Mouse (Mus musculus) mouse trophoblast stem cell (cell line): ENCODE data around the gene Srarp.

Source experiments
- in situ Hi-C, 2 experiments: fragments of 300-500 bp; cut with MseI, MboI; formaldehyde crosslinking; loops; 2 replicates in 1 of 2; 3 replicates in 1 of 2; pipeline ENCODE4 v1.15.1; 2025

The Srarp gene

DNA sequence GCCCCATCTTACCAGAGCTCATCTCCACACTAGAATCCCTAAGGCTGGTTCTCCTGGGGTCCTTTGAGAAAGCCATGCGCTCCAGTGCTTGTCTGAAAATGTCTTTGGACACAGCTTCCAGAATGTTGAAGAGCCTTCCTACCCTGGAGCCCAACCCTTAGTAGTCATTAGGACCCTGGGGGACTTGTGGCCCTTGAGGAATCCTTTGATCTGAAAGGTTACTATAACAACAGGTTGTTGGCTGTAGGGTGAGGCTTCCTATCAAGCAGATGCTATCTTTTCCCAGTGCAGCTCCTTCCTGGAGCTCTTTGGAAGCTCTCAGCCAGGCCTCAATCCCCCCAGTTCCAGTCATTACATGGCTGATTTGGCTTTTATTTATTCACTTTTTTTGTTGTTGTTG, at the start of gene Srarp:
Gene Srarp, minus strand, starts transcription at position 132 of the 400 bp plus-strand sequence.
- in situ Hi-C loops: no loop called here

DNA sequence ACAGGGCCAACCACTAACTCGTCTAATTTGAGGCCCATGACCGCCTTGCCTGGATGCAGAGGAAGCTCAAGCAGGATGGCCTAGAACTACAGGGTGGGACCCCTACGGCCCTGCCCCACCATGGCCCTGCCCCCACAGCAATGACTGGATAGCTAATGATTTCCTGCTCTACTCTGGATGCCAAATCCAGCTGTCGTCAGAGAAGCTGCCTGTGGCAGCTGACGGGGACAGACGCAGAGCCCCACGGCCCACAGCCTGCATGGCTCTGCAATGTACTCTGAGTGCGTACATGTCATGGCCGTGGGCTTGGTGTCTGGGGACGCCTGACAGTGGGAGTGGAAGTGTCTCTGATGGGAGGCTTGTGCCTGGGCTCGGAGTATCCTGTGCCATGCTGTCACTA, 48.2 kb upstream of the Srarp start:
- in situ Hi-C loops: no loop called here

DNA sequence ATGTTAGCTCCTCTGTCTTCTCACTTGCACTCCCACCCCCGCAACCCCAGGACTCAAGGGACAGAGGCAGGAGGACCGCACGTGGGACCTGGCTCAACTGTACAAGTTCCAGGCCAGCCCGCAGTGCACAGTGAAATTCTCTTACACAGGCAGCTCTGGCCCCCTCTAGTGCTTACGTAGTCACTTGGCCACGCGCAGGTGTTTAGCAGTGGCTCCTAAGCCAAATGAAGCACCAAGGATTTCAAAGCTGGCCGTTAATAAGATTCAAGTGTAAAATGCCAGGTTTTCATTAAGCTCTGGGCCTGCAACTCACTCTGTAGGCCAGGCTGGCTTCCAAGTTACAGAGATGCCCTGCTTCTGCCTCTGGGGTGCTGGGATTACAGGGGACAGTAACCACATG, 43.5 kb upstream of the Srarp start:
- in situ Hi-C loops: no loop called here

DNA sequence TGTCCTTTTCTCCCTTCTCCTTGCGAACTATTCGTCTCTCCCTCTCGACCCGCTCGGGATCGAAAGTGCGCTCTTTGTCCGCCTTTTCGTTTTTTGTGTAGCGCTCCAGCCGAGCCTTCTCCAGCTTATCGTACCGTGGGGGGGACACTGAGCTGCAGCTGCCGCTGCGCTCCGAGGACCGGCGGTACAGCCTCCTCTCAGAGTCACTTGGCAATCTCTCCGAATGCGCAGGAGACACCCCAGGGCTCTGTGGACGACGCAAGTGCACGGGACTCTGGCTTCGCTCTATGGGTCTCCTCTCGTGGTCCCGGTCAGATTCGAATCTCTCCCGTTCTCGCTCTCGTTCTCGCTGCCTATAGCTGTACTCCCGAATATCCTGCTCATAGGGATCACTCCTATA, 42.9 kb upstream of the Srarp start:
- in situ Hi-C loops: no loop called here

DNA sequence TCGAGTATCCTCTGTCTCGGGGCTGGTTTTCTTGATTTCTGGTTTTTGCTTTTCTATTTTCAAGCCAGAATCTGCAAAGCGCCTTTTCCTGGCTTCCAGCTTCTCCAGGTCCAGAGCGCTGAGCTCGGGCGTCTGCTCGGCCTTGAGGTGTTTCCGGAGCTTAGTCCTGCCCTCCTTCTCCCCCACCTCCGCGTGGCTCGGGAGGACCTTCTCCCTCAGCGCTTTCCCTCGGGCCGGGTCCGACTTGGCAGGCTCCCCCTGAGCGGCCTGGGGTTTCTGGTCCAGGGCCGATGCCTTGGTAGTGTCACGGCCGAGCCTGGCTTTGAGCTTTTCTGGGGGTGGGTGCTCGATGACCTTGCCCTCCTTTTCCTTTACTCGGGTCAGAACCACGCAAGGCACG, 42.3 kb upstream of the Srarp start:
- in situ Hi-C loops: no loop called here

DNA sequence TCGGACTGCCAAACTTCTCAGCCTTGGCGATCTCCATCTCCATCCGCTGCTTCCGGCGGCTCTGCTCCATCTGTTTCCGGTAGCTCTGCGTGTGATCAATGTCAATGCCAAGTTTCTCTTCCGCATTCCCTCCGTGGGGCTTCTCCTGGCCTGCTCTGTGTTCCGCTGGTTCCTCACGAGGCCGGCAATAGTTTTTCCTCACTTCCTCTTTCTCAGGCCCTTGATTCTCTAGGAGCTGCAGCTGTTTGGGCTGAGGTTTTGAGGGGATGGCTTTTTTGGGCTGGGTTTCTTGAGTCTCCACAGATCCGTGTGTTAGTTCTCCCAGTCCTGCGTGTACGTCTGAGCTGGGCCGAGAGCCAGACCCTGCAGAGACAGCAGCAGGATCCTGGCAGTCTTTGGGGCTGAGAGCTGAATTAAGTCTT, 41.8 kb upstream of the Srarp start:
- in situ Hi-C loops: no loop called here

DNA sequence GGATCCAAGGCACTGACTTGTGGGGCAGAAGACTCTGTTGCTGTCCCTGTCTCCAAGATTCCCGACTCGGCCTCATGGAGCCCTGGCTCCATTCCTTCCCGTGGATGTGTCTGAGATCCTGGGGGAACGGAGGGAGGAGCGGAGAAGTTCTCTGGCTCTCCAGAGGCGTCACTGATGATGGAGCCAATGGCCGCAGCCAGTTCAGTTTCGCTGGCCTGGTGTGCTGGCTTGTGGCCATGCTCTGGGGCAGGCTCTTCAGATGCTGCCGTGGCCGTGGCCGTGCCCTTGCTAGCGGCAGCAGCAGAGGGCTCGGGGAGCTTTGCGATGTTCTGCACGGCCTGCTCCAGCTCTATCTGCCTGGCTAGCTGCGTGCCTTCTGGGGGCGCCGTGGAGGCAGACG, 38.5 kb upstream of the Srarp start:
- in situ Hi-C loops: no loop called here

DNA sequence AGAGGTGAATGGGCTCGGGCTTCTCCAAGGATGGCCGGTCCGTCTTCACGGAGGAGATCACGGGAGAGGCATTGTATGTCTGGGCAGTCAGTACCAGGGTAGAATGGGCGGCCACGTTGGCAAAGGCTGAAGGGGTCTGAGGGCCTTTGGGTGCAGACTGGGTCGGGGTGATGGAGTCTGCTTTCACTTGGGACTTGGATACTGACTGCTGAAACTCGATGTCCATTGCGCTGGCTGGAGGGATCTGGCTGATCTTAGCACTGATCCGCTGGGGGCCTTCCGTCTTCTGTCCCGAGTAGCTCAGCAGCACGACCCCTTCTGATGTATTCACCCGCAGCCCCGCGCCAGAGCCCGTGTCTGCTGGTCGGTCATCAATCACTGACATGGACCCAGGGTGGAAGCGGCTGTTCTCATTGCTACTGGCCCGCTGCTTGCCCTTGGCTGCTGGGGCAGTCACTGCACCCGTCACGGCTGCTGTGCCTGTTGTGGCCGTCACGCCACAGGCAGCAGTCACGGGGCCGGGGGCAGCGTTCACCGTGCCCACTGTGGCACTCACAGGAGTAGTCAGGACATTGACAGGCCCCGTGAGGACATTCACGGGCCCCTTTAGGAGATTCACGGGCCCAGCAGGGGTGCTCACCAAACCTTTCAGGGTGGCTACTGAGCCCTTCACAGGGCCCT, 36.9 kb upstream of the Srarp start:
- in situ Hi-C loops: no loop called here

DNA sequence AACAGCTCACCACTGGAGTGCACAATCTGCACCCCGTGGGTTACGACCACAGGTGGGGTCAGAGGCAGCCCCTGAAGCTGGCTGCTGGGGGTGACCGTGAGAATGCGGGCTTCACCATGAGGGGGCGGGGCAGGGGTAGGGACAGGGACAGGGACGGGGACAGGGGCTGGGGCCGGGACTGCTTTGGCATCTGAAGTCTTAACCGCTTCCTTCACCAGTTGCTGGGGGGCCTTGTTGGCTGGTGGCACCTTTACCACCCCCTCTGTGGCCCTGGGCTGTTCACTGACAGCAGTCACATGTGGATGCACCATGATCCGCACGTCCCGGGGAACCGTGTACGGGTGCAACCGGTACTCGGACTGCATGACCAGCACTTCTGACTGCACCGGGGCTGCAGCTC, 35.6 kb upstream of the Srarp start:
- in situ Hi-C loops: no loop called here

DNA sequence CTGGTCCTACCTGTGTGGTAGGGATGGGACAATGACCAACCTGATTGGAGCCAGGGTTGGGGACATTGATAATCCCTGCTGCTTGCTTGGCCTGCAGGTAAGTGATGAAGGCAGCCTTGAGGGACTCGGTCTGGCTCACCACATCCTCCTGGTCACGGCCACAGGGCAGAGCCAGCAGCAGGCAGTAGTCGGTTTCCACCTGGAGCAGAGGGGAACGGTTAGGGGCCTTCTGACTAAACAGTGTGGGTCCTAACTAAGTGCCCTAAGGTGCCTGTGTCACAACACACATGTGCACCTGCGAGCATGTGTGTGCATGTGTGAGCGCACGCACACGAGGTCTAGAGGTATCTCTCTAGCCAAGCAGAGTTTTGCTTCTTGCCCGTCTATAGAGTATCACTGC, 33.4 kb upstream of the Srarp start:
- in situ Hi-C loops: no loop called here

DNA sequence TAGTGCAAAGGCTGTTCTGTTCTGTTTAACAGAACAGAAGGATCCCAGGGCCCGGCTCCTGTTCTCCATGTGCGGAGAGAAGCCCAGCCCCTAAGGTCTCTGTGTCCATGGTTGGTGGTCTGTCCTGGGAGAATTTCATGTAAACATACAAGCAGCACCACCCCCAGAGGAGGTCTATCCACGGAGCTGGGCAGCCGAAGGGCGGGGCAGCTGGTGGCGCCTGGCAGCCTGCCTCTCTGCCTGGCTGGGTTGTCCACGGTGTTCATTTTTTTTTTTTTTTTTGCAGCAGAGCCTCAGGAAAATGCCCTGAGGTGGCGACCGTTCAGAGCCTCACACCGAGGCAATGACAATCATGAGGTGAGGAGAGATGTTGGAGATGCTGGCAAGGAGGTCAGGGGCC, 32.7 kb upstream of the Srarp start:
- in situ Hi-C loops: no loop called here

DNA sequence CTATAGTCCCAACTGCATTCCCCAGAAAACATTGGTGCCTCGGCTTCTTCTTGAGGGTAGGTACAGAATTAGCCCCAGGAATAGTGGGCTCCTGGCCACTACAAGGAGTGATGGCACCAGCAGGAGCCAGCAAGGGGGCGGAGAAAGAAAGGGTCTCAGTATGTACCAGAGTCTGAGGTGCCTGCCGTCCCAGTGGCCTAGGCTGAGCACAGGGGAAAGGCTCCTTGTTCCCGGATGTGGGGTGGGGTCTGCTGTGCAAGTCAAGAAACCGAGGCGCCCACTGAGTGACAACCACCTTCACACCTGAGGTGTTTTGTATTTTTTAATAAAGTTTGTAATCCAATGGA, 31.6 kb upstream of the Srarp start:
- in situ Hi-C loops: no loop called here

DNA sequence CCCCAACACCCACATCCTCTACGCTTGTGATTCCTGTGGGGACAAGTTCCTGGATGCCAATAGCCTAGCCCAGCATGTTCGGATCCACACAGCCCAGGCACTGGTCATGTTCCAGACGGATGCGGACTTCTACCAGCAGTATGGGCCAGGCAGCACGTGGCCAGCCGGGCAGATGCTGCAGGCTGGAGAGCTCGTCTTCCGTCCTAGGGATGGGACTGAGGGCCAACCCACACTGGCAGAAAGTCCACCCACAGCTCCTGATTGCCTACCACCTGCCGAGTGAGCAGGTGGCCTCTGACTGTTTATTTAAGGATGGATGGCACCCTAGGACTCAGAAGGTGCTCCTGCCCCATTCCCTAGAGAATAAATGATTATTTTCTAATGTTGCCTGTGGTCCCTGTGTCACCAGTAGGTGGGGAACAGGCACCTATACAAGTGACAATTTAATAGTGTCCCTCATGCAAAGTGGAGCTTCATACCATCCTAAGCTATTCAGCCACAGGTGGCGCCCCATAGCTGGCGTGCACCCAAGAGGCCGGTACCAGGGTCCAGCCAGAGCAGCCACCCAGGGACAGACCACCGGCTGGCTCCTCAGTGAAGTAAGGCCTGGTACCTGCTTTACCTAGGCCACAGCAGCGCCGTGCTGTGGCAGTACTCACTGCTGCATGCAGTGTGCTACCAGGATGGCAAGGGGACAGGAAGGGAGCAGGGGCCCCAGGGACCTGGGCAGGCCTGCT, 31.1 kb upstream of the Srarp start:
- in situ Hi-C loops: no loop called here

DNA sequence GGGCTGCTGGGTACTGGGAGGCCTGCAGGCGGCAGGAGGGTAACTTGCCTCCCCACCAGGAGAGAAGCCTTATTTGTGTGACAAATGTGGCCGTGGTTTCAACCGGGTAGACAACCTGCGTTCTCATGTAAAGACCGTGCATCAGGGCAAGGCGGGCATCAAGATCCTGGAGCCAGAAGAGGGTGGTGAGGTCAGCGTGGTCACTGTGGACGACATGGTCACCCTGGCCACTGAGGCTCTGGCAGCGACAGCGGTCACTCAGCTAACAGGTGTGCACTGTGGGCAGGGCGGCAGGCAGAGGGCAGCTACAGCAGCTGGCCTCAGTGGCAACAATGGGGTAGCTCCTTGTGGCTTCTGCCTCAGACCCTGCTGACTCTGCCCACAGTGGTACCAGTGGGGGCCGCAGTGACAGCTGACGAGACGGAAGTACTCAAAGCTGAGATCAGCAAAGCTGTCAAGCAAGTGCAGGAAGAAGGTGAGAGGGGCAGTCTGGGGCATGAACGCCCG, 30.4 kb upstream of the Srarp start:
- in situ Hi-C loops: no loop called here

DNA sequence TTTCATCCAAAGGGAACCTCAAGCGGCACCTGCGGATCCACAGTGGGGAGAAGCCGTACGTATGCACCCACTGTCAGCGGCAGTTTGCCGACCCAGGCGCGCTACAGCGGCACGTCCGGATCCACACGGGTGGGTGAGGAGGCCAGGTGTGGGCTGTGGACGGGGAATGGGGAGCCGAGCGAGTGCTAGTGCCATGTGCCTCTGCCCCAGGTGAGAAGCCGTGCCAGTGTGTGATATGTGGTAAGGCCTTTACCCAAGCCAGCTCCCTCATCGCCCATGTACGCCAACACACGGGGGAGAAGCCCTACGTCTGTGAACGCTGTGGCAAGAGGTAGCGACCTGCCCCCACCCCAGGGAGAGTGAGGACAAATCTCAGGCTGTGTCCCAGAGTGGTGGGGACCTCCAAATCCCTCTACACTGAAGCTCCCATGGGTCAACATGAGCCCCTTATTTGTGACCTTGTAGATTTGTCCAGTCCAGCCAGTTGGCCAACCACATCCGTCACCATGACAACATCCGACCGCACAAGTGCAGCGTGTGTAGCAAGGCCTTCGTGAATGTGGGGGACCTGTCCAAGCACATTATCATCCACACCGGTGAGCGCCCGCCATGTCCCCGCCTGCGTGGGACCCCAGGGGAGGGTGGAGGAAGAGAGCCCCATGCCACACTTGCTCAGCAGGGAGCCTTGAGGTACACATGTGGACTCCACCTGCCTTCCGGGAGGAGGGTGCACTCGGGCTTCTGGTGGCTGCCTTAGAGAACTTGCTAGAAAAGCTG, 29.8 kb upstream of the Srarp start:
- in situ Hi-C loops: no loop called here

DNA sequence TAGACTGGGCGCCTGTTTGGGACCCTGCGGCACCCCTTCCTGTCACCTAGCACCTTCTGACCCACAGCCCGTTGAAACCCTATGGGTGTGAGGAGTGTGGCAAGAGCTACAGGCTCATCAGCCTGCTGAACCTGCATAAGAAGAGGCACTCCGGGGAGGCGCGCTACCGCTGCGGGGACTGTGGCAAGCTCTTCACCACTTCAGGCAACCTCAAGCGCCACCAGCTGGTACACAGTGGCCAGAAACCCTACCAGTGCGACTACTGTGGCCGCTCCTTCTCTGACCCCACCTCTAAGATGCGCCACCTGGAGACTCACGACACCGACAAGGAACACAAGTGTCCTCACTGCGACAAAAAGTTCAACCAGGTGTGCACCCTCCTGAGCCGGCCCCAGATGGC, 28.8 kb upstream of the Srarp start:
- in situ Hi-C loops: no loop called here

DNA sequence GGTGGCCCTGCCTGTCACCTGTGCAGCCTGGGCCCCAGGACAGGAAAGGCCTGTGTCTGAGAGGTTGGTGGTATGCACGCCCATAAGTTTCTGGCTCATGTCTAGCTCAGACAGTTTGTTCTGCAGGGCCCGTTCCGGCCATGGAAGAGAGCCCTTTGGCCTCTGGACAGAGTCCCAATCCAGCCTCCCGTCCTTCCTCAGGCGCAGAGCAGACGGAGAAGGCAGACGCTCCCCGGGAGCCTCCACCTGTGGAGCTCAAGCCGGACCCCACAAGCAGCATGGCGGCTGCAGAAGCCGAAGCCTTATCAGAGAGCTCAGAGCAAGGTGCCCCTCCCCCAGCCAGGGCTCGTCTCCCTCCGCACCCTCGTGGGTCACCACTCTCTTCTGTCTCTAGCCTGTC, 27.6 kb upstream of the Srarp start:
- in situ Hi-C loops: no loop called here

DNA sequence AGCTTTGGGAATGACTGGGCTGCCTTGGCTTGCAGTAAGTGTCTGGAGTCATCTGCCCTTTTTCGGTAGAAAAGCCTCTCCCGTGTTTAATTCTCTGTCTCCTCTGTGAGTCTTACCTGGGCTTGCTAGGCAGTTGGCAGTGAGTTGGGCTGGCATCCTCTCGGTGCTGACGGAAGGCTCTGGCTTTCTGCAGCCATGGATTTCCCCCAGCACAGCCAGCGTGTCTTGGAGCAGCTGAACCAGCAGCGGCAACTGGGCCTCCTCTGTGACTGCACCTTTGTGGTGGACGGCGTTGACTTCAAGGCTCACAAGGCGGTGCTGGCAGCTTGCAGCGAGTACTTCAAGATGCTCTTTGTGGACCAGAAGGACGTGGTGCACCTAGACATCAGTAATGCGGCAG, 25.7 kb upstream of the Srarp start:
- in situ Hi-C loops: no loop called here

DNA sequence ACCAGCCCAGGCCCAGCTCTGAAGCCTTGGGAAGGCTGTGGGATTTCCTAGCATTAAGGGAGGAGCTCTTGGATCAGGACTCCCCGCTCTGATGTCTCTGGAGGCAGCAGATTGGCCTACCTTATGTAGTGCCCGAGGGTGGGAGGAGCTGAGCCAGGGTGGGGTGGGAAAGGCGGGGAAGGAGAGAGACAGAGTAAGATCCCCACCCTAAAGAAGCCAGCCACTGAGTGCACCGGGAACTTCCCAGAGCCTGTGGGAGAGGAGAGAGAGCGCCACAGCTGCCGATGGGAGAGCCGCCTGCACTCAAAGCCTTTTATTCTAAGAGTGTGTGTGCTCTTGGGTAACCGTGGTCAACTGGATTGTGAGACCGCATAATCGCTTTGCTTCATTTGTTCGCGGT, 25.2 kb upstream of the Srarp start:
- in situ Hi-C loops: no loop called here

DNA sequence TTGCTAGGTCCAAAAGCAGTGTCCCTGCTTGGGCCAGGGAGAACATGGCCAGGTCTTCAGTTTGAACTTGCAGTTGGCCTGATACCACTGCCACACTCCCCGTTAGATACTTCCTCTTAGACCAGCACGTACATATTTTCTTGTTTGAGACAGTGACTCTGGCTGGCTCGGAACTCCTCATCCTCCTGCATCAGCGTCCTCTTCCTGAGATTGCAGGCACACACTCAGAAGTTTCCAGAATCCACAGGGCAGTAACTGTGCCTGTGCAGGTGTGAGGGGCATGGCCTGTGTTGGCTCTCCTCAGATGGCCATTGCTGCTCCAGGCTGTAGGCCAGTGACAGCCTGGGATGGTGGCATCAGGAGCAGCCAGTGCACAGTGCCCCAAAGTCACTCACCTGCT, 24.6 kb upstream of the Srarp start:
- in situ Hi-C loops: no loop called here

DNA sequence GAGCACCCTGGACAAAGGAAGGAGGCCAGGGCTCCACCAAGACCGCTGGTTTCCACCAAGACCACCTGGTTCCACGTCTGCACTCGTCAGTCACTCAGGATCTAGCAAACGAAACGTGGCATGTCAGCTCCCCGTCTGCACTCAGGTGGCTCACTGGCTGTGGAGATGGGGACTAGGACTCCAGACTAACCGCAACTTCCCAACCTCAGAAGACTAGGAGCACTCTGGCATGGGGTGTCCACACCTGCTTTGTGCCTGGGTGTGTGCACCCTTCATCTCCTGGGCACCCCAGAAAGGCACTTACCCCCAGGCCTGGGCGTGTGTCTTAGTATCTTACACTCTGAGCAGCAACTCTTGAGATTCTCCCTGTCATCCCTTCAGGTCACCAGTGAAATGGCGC, 23.9 kb upstream of the Srarp start:
- in situ Hi-C loops: no loop called here

DNA sequence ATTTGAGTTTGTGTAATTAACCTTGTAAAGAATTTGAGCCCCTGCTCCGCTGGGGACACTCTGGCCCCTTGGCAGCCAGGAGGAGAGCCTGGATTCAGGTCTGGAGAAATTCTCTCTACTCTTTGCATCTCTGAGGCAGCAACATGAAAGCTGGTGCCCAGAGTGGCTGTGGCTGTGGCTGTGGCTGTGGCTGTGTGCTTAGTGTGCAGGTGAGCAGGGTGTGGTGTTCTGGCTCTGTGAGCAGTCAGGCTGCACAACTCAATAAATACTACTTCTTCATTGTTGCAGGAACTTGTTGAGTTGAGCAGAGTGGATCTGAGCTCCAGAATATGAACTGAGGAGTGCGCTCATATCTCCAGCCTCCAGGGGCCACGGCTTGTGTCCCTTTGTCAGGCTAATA, 23.0 kb upstream of the Srarp start:
- in situ Hi-C loops: no loop called here

DNA sequence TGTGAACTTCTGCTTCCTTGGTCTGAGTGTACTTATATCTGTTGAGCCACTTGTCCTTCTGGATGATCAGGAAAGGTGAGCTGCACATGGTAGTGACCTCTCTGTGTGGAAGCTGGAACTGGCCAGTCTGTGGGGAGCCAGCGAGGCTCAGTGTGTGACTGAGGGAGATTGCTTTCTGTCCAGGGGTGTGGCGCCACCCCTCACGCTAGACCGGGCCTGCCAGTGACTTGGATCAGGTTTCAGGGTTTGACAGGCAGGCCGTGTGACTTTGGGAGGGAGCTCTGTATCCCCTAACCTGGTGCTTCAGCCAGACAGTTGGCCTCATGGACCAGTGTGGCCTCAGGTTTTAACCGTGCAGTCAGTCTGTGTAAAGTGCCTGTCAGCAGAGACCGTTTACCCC, 22.3 kb upstream of the Srarp start:
- in situ Hi-C loops: no loop called here
